Mouse (Mus musculus): ENCODE measurements around the gene Dpf2.

DNA sequence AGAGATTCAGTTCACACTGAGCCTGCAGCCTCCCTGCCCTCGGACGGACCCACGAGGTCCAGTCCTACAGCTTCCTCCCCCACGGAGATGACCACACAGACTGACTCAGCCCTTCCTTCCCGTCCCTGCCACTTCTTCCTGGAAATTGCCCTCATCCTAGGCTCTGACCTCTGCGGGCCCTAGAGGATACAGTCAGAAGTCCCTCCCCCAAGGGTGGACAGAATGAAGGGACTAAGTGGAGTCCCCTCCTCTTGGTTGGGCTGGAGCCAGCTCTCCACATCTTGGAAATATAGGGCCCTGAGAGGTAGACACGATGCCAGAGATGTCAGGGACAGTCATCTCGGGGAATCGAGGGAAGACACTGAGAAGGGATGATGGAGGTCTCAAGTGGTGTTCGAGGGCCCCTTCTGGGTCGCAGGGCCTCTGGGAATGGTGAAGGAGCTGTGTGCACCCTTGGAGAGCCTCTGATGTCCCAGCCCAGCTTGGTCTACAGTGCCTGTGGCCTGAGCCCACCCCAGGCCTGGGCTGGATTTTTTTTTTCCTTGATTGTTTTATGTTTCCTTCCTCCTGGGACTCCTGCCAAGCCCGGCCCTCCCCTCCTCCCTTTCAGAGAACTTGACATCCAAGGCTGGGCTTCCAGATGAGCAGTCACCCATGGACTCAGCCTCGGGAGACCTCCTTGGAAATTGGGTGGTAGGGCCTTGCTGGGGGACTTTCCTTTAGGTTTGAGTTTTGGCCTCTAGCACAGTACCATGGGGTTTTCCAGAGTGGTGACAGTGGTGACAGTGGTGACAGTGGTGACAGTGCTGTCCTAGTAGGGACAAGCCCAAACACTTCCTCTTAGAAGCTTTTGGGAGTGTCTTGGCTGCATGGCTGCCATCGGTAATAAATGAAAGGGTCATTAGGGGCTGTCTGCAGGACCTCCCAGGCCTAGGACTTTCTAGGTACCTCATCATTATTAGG is 17.1 kb upstream of the Dpf2 start:
- TF ChIP-seq POLR2A (IDR thresholded peaks at IDR 0.05; ENCODE audit: low read depth, low read length), result no peak
- no peak for TF ChIP-seq CTCF (conservative IDR thresholded peaks at IDR 0.05; ENCODE audit: insufficient read depth, insufficient read length, low read depth, low read length)
